Mouse (Mus musculus) cerebral cortex, adult 2 months (tissue): ENCODE data around the gene Dtd2.

Experiments used
- WGBS: fragments of 180-500 bp; shearing (Covaris S2); methylation state at CpG from one replicate; pipeline ENCODE4 v1.1.7; 2018; 5-methylcytosine and 5-hydroxymethylcytosine counted together

Gene Dtd2

GRCm38 (mm10) chr12:51985163-51985748, 21.0 kb downstream of the Dtd2 start:
- 91% methylated on average over 3 of the region's 3 CpGs for WGBS

GRCm38 (mm10) chr12:51983625-51984024, 22.7 kb downstream of the Dtd2 start:
- 100% methylated on average over 1 of the region's 1 CpGs for WGBS

- 75% methylated on average over 9 of the region's 9 CpGs for WGBS
Measured at GRCm38 (mm10) chr12:51976531-51976930, 29.8 kb downstream of the Dtd2 start.

- WGBS: 92% methylated on average over 1 of the region's 1 CpGs
Measured at GRCm38 (mm10) chr12:51974381-51974780, 31.9 kb downstream of the Dtd2 start.

DNA sequence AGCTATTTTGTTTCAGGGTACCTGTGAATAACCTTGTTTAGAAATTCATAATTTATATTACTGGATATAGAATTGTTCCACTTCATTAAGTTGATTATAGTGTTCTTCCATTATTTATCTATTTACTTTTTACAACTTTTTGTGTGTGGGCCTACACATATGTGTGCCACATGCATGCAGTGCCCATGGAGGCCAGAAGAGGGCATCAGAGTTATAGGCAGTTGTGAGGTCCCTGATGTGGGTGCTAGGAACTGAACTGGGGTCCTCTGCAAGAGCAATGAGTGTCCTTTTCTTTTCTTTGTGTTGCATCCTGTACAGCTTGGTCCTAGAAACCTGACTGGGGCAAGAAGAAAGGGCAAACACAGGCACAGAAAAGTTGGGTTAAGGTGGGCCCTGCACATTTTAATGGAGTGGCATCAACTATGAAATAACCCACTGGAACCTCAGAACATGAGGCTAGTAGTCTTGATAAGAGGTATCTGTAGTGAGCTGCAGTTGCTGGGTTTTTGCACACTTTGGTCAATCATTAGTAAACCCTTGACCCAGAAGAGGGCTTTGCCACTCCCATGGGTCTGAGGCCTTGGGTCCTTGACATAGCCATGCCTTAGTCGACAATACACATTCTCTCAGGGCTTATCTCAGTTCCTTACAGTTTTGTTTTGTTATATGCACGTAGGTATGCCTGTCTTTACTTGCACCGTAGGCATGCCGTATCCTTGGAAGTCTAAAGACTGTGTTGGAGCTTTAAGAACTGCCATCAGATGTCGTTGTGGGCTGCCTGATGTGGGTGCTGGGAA, 33.8 kb downstream of the Dtd2 start:
- WGBS: 94% methylated on average over 5 of the region's 5 CpGs

DNA sequence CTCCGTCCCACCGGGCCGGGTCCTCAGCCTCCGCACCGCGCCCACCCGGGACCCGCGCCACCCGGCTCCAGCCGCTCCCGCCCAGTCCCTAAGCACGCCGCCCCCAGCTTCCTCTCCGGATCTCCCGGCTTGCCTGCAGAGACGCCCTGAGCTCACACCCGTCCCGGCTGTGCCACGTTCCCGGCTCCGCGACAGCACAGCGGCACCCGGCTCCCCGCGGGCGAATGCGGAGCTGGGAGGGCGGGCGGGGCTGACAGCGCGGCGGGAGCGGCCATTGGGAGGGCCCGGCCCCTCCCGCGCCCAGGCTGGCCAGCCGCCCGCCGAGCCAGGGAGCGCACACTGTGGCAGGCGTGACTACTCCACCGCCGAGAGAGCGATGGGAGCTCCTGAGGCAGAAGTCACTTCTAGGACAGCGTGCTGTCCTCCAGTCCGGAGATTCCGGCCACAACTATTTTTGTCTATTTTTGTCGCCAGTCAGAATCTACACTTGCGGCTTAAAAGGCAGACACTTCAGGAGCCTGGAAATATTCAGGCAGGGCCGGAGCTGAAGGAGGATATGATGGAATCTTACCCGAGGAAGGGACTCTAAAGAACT, 35.1 kb downstream of the Dtd2 start, which contains the start of gene Heatr5a:
Heatr5a (minus strand) TSS at position 252 of the 595 bp plus-strand sequence.
- 1% methylated on average over 53 of the region's 53 CpGs for WGBS

GRCm38 (mm10) chr12:51970352-51971069, 35.8 kb downstream of the Dtd2 start:
- 3% methylated on average over 35 of the region's 35 CpGs for WGBS

DNA sequence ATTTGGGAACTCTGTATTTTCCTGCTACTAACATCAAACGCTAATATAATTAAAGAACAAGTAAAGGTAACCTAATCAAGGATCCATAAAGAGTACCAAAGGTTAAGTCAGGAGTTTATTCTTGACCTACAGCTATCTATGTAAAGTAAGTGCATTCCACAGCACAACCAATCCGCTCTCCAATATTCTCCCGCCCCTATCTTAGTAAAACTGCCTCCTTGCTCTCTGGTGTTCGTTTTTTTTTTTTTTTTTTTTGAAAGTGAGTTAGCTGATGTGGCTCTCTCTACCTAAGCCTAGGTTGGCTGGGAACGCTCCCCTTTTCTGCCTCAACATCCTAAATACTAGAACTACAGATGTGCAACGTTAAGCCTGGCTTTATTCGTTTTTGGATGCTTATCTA, 36.4 kb downstream of the Dtd2 start:
- 36% methylated on average over 7 of the region's 7 CpGs for WGBS

GRCm38 (mm10) chr12:51969092-51969491, 37.2 kb downstream of the Dtd2 start:
- 84% methylated on average over 2 of the region's 2 CpGs for WGBS

DNA sequence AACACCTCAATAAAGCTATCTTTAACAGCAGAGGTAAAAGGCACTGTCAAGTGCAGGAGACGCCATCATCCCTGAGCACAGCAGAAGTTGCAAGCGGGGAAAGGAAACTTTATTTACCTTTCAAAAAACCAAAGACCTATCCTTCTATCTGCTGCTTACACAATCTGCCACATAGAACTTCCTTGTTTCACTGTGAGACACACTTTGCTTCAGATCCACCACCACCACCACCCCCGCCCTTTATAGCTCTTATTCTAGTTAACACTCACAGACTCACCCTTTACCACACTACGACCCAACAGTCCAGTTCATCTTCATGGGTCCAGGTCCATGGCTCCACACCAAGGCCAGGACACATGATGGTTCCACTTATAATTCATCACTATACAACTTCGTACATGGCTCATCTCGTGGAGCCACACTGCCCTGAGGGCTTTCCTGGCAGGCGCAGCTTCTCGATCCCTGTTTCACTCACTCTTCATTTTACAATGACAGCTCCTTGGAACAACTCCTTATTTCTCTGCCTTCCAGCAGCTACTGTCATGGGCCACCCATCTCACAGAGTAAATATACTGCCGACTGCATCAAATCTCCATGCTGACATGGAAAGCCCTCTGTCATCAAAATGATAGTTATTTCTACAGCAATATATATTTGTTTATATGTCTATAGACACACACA, 38.2 kb downstream of the Dtd2 start:
- WGBS: 88% methylated on average over 9 of the region's 9 CpGs

DNA sequence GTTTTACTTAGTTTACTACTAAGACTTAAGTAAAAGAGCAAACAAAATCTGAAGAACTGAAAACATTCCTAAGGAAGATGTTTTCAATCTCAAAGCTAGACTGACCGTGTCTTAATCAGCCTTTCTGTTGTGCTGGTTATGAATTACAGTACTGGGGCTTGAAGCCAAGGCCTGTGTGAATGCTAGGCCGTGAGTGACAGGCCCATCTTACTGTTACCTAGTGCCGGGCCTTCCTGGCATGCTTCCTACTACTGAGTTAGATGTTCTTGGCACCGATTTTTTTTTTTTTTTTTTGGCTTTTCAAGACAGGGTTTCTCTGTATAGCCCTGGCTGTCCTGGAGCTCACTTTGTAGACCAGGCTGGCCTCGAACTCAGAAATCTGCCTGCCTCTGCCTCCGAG, 48.7 kb downstream of the Dtd2 start:
- 61% methylated on average over 6 of the region's 6 CpGs for WGBS

- WGBS: 51% methylated on average over 10 of the region's 10 CpGs
Measured at GRCm38 (mm10) chr12:51952309-51952708, 54.0 kb downstream of the Dtd2 start.

DNA sequence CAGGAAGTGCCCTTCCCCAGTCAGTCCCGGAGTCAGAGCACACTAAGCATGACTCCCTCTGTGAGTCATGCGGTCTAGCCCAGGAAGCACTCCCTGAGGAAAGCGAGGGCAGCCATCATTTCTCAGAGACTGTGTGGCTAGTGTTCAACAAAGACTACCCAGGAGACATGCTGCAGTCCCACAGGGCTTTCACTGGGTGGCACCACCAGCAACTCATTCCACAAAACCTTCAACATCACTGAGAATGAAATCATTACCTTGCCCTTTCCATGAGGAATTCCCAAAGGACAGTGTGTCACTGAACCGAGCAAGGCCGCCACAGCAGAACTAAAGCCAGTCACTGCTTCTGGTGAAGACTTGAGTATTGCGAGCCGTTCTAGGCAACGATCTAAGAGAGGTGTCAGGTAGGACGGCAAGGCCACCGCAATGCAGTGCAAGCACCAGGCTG, 58.8 kb downstream of the Dtd2 start:
- 67% methylated on average over 10 of the region's 10 CpGs for WGBS

- 90% methylated on average over 9 of the region's 9 CpGs for WGBS
Measured at GRCm38 (mm10) chr12:51945331-51945730, 61.0 kb downstream of the Dtd2 start.

DNA sequence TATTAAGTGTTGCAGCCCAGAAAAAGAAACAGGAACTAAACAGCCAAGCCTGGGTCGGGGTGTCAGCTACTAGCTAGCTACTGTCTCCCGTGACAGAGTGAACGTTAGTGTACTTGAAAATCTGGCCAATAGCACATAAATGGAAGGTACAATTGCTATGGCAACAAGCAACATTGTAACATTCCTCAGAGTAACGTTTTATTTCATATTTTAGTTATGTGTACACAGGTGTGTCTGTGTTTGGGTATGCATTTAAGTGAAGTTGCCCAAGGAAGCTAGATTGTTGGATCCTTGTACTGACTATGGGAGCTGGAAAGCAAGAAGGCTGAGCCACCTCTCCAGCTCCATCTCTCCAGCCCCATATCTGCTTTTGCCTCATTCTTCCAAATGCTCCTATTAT, 66.5 kb downstream of the Dtd2 start:
- 76% methylated on average over 4 of the region's 4 CpGs for WGBS
